Mouse (Mus musculus) embryonic facial prominence, embryonic 12.5 days (tissue): ENCODE data around the gene Aplp1. TPM values are rescaled to one million over a fixed set of nuclear protein-coding genes. Genes with fewer than 3 reads are reported as not detected.

ENCODE experiments used
- ATAC-seq: fragments of 200-750 bp; cut with Nextera tagmentation; 2 replicates; pipeline ENCODE4 v1.8.0; 2017; ENCODE audit not compliant: insufficient number of reproducible peaks, insufficient read depth, low FRiP score, low TSS enrichment
- H3K27ac ChIP-seq: fragments of 300-500 bp; sonication (generic); 2 replicates; pipeline ENCODE4 v1.5.1; 2016; ENCODE audit warnings: mild to moderate bottlenecking
- H3K27me3 ChIP-seq: fragments of 300-500 bp; sonication (generic); 2 replicates; pipeline ENCODE4 v1.6.1; 2016; ENCODE audit warnings: mild to moderate bottlenecking, moderate library complexity
- H3K36me3 ChIP-seq: fragments of 300-500 bp; sonication (generic); 2 replicates; pipeline ENCODE4 v1.6.1; 2016; ENCODE audit warnings: mild to moderate bottlenecking
- H3K4me1 ChIP-seq: fragments of 300-500 bp; sonication (generic); 2 replicates; pipeline ENCODE4 v1.6.1; 2016
- H3K4me2 ChIP-seq: fragments of 300-500 bp; sonication (generic); replicated peaks from 2 replicates; pipeline ENCODE4 v1.6.1; 2016; ENCODE audit warnings: mild to moderate bottlenecking, moderate library complexity
- H3K4me3 ChIP-seq: fragments of 300-500 bp; sonication (generic); 2 replicates; pipeline ENCODE4 v1.5.1; 2016; ENCODE audit warnings: mild to moderate bottlenecking
- H3K9ac ChIP-seq: fragments of 300-500 bp; sonication (generic); 2 replicates; pipeline ENCODE4 v1.6.1; 2016; ENCODE audit warnings: mild to moderate bottlenecking, moderate library complexity
- H3K9me3 ChIP-seq: fragments of 300-500 bp; sonication (generic); 2 replicates; pipeline ENCODE4 v1.6.1; 2016; ENCODE audit warnings: mild to moderate bottlenecking, moderate library complexity
- WGBS: fragments of 180-500 bp; shearing (Covaris S2); methylation state at CpG from one replicate; pipeline ENCODE4 v1.1.7; 2016; 5-methylcytosine and 5-hydroxymethylcytosine counted together
- polyA plus RNA-seq: library from polyadenylated mRNA; unstranded; fragments of >200 nt; fragmentation: Nextera tagmentation; extraction: Ambion mirVana; gene quantifications from 2 replicates; pipeline ENCODE4 v1.2.1, GENCODE M21; 2016

Aplp1 gene
- polyA plus RNA-seq, 1 experiment from 2014 or later, result 66.5 TPM

DNA sequence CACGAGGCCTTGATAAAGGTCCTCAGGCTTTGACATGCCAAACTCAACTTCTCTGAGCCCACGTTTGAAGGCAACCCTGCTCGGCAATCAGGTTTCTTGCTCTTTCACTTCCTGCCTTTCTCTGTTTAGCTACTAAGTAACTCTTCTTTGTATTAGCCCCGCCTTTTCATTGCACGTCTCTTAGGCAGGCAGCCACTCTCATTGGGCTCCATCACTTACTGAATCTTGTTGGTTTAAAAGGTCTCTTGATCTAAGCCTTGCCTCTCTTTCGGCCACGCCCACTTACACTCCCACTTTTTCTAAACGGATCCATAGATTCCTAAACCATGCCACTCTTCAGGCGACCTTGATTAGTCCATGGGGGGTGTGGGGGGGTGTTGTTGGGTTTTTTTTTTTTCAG is 1.6 kb downstream of the Aplp1 start:
- Histone ChIP-seq H3K27ac (no peak overlapping the region), H3K4me1 (peaks cover 8% of the 10 kb centered on the region; the same call in 1 of the 2 replicates), H3K9me3 (peaks cover 2% of the 10 kb centered on the region; the same call in 1 of the 2 replicates), H3K27me3 (peaks cover 51% of the 10 kb centered on the region), H3K4me2 (peak overlapping the region; percentile 73), H3K4me3 (peak overlapping the region; percentile 78; the same call in 1 of the 2 replicates), H3K36me3 (0 out of 2 replicates have a peak, but pooled peaks cover 12% of the 10 kb centered on the region), H3K9ac (no peak overlapping the region)
- ATAC-seq, result no peak
- WGBS, result 26% methylated on average over 9 of the region's 9 CpGs

GRCm38 (mm10) chr7:30440697-30441096 is 4.6 kb downstream of the Aplp1 start:
- peaks cover 8% of the 10 kb centered on the region; the same call in 1 of the 2 replicates for H3K4me1 ChIP-seq
- no peak overlapping the region for H3K4me2 ChIP-seq
- no peak overlapping the region for H3K9ac ChIP-seq
- H3K36me3 ChIP-seq, result peaks cover 15% of the 10 kb centered on the region; the same call in 1 of the 2 replicates
- no peak overlapping the region for H3K27ac ChIP-seq
- peaks cover 56% of the 10 kb centered on the region for H3K27me3 ChIP-seq
- ATAC-seq, result no peak
- H3K9me3 ChIP-seq, result no peaks in the 10 kb centered on the region
- no peak overlapping the region for H3K4me3 ChIP-seq
- WGBS, result 49% methylated on average over 2 of the region's 5 CpGs

DNA sequence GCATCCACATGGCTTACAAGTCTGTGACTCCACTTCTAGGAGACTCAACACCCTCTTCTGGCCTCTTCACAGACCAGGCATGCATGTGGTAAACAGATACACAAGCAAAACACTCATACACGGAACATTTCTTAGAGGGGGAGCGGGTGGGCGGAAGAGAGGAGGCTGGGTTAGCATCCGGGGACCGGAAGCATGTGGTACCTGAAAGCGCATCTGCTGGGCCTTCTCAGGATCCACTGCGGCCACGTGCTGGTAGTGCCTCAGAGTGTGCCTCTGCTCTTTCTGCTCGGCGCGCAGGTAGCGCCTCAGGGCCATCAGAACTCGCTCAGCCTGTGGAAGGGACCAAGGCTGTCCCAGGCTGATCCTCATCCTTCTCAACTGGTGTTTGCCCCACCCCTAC is 5.6 kb downstream of the Aplp1 start:
- 70% methylated on average over 13 of the region's 13 CpGs for WGBS
- Histone ChIP-seq H3K9ac (no peak overlapping the region), H3K4me2 (no peak overlapping the region), H3K9me3 (no peaks in the 10 kb centered on the region), H3K4me3 (no peak overlapping the region), H3K27ac (no peak overlapping the region), H3K4me1 (peaks cover 8% of the 10 kb centered on the region; the same call in 1 of the 2 replicates), H3K27me3 (peaks cover 58% of the 10 kb centered on the region), H3K36me3 (peaks cover 20% of the 10 kb centered on the region; the same call in 1 of the 2 replicates)
- ATAC-seq, result no peak

GRCm38 (mm10) chr7:30436879-30437278 is 8.5 kb downstream of the Aplp1 start:
- Histone ChIP-seq H3K4me3 (no peak overlapping the region), H3K4me2 (no peak overlapping the region), H3K9ac (no peak overlapping the region), H3K27me3 (peaks cover 32% of the 10 kb centered on the region), H3K9me3 (no peaks in the 10 kb centered on the region), H3K27ac (no peak overlapping the region), H3K36me3 (peaks cover 8% of the 10 kb centered on the region; the same call in 1 of the 2 replicates), H3K4me1 (no peaks in the 10 kb centered on the region)
- WGBS, result 16% methylated on average over 10 of the region's 10 CpGs
- no peak for ATAC-seq

GRCm38 (mm10) chr7:30435156-30435555 is 10.2 kb downstream of the Aplp1 start:
- H3K9ac ChIP-seq, result no peak overlapping the region
- H3K36me3 ChIP-seq, result peaks cover 8% of the 10 kb centered on the region; the same call in 1 of the 2 replicates
- no peak overlapping the region for H3K4me3 ChIP-seq
- peaks cover 29% of the 10 kb centered on the region for H3K27me3 ChIP-seq
- 46% methylated on average over 9 of the region's 9 CpGs for WGBS
- H3K4me1 ChIP-seq, result no peaks in the 10 kb centered on the region
- no peak overlapping the region for H3K27ac ChIP-seq
- ATAC-seq, result no peak
- H3K4me2 ChIP-seq, result no peak overlapping the region
- H3K9me3 ChIP-seq, result no peaks in the 10 kb centered on the region

DNA sequence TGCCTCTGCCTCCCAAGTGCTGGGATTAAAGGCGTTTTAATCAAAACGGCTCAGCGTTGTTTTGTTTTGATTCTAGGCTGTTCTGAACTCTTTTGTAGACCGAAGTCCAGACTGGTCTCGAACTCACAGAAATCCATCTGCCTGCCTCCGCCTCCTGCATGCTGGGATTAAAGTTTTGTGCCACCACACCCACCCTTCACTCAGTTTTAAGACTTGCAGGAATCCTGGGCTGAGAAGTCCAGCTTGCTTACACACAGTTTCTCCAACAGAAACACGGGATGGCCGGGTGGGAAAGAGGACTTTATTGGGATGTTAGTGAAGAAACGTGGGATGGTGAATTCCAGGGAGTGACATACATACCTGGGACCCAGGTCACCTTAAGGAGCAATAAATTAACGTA is 10.6 kb downstream of the Aplp1 start:
- peaks cover 8% of the 10 kb centered on the region; the same call in 1 of the 2 replicates for H3K36me3 ChIP-seq
- WGBS, result 70% methylated on average over 10 of the region's 10 CpGs
- no peaks in the 10 kb centered on the region for H3K9me3 ChIP-seq
- H3K27ac ChIP-seq, result no peak overlapping the region
- ATAC-seq, result no peak
- no peak overlapping the region for H3K4me2 ChIP-seq
- H3K27me3 ChIP-seq, result peaks cover 25% of the 10 kb centered on the region
- no peak overlapping the region for H3K9ac ChIP-seq
- H3K4me3 ChIP-seq, result no peak overlapping the region
- no peaks in the 10 kb centered on the region for H3K4me1 ChIP-seq

GRCm38 (mm10) chr7:30434238-30434637 is 11.1 kb downstream of the Aplp1 start:
- peaks cover 8% of the 10 kb centered on the region; the same call in 1 of the 2 replicates for H3K36me3 ChIP-seq
- no peaks in the 10 kb centered on the region for H3K9me3 ChIP-seq
- H3K4me3 ChIP-seq, result no peak overlapping the region
- no peak overlapping the region for H3K27ac ChIP-seq
- H3K4me2 ChIP-seq, result no peak overlapping the region
- H3K27me3 ChIP-seq, result peaks cover 23% of the 10 kb centered on the region
- no peak for ATAC-seq
- H3K9ac ChIP-seq, result no peak overlapping the region
- WGBS, result 3% methylated on average over 10 of the region's 10 CpGs
- no peaks in the 10 kb centered on the region for H3K4me1 ChIP-seq

- WGBS, result 17% methylated on average over 3 of the region's 3 CpGs
- ATAC-seq, result no peak
These were observed 13.5 kb downstream of the Aplp1 start for GRCm38 (mm10) chr7:30431793-30432192.

GRCm38 (mm10) chr7:30430191-30430590 is 15.1 kb downstream of the Aplp1 start:
- WGBS, result 46% methylated on average over 2 of the region's 2 CpGs
- Histone ChIP-seq H3K9ac (no peak overlapping the region), H3K4me3 (no peak overlapping the region), H3K36me3 (peaks cover 19% of the 10 kb centered on the region), H3K4me1 (no peaks in the 10 kb centered on the region), H3K9me3 (no peaks in the 10 kb centered on the region), H3K4me2 (no peak overlapping the region), H3K27me3 (no peaks in the 10 kb centered on the region), H3K27ac (no peak overlapping the region)
- no peak for ATAC-seq

More at GRCm38 (mm10) chr7:30431793-30432192, 13.5 kb downstream of the Aplp1 start:
- Histone ChIP-seq H3K27ac (no peak overlapping the region), H3K4me3 (no peak overlapping the region), H3K4me1 (no peaks in the 10 kb centered on the region), H3K27me3 (peaks cover 12% of the 10 kb centered on the region; the same call in 1 of the 2 replicates), H3K9ac (no peak overlapping the region), H3K36me3 (peaks cover 15% of the 10 kb centered on the region), H3K4me2 (no peak overlapping the region), H3K9me3 (no peaks in the 10 kb centered on the region)

DNA sequence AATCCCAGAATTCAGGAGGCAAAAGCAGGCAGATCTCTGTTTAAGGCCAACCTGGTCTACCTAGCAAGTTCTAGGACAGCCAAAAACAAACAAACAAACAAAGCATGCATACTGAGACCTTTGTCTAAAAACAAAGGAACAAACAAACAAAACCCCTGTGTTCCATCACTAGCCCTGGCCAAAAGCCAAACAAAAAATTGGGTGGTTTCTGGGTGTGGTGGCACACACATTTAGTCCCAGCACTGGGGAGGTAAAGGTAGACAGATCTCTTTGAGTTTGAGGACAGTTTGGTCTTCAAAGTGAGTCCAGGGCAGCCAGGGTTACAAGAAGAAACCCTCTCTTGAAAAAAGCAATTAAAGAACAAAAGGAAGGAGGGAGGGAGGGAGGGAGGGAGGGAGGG is 16.0 kb downstream of the Aplp1 start:
- Histone ChIP-seq H3K9ac (no peak overlapping the region), H3K4me1 (no peaks in the 10 kb centered on the region), H3K4me2 (no peak overlapping the region), H3K36me3 (peaks cover 19% of the 10 kb centered on the region), H3K4me3 (no peak overlapping the region), H3K27ac (no peak overlapping the region), H3K27me3 (0 out of 2 replicates have a peak, but pooled peaks cover 4% of the 10 kb centered on the region), H3K9me3 (no peaks in the 10 kb centered on the region)
- no peak for ATAC-seq

- Histone ChIP-seq H3K4me2 (peak overlapping the region; percentile 91), H3K36me3 (peaks cover 19% of the 10 kb centered on the region), H3K4me3 (peak overlapping the region; percentile 58), H3K27me3 (peaks cover 23% of the 10 kb centered on the region; the same call in 1 of the 2 replicates), H3K9ac (peak overlapping the region; percentile 59), H3K4me1 (peaks cover 12% of the 10 kb centered on the region), H3K27ac (peak overlapping the region; percentile 50; the same call in 1 of the 2 replicates), H3K9me3 (0 out of 2 replicates have a peak, but pooled peaks cover 3% of the 10 kb centered on the region)
- 47% methylated on average over 23 of the region's 23 CpGs for WGBS
- no peak for ATAC-seq
These were observed 22.2 kb downstream of the Aplp1 start for GRCm38 (mm10) chr7:30423071-30423641.

DNA sequence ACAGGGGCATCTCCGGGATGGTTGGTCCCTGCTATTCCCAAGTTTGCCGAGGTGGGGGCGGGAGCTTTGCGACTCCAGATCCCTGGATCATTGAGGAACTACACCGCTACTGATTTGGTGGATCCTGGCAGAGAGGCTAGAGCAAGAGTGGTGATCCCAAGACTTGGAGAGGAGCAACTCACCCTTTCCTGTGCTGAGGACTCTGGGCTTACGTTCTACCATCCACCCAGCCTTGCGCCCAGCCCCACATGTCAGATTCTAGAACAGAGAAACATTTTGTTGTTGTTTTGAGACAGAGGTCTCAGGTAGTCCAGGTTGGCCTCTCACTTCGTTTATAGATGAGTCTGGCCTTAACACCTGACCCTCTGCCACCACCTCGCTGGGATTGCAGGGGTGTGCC is 22.8 kb downstream of the Aplp1 start:
- H3K9me3 ChIP-seq, result 0 out of 2 replicates have a peak, but pooled peaks cover 3% of the 10 kb centered on the region
- peak overlapping the region; percentile 58 for H3K4me3 ChIP-seq
- no peak overlapping the region for H3K27ac ChIP-seq
- 0 out of 2 replicates have a peak, but pooled peaks have one; percentile 25 for ATAC-seq
- H3K36me3 ChIP-seq, result peaks cover 19% of the 10 kb centered on the region
- H3K4me2 ChIP-seq, result peak overlapping the region; percentile 91
- WGBS, result 12% methylated on average over 9 of the region's 9 CpGs
- peaks cover 23% of the 10 kb centered on the region; the same call in 1 of the 2 replicates for H3K27me3 ChIP-seq
- peaks cover 12% of the 10 kb centered on the region for H3K4me1 ChIP-seq
- peak overlapping the region; percentile 59 for H3K9ac ChIP-seq
